Mouse (Mus musculus) ovary, adult 18-20 months (tissue): ENCODE results near the gene Grcc10.
A peak's percentile ranks its signal among the peaks of the same experiment; 100 is the strongest.

Experiments used
- DNase-seq: peaks from one replicate; pipeline ENCODE4 v3.0.0; 2022; ENCODE audit warnings: low spot score, mixed read lengths

Gene Grcc10

GRCm38 (mm10) chr6:124756652-124757350 is 15.6 kb upstream of the Grcc10 start:
- peak; percentile 86 for DNase-seq

DNA sequence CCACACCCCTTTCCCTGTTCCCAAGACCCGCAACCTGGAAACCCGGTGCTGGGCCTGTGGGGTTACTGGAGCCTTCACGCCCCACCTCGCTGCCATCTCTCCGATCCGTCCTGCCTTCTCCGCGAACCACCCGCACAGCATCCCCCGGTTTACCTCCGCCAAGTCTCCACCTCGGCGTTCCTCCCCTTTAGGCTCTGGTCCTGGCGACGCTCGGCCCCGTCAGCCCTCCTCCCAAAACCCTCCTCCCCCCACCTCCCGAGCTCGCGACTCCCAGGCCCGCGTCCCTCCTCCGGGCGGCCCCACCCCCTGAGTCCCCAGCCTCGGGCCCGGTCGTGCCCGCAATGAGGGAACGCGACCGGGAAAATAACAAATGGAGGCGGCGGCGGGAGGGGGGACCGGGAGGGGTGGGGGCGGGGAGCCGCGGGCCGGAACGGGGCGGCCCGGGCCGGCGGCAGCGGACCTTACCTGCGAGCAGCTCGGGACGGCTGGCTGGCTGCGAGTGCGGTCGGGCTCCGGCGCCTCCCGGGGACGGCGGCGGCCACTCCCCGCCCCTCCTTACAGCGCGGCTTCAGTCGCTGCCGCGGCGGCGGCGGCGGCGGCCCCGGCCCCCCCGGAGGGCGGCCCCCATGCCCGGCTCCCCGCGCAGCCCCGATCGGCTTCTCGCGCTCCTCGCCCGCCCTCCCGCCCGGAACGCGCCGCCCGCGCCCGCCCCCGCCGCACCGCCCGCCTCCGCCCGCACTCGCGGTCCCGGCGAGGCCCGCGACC is 14.8 kb upstream of the Grcc10 start, which contains the start of the genes Gm45234 and Atn1:
Gm45234 (minus strand) TSS at position 191 of the 765 bp plus-strand sequence.
Atn1 (minus strand) TSS at position 694 of the 765 bp plus-strand sequence.
- peak; percentile 72 for DNase-seq

DNA sequence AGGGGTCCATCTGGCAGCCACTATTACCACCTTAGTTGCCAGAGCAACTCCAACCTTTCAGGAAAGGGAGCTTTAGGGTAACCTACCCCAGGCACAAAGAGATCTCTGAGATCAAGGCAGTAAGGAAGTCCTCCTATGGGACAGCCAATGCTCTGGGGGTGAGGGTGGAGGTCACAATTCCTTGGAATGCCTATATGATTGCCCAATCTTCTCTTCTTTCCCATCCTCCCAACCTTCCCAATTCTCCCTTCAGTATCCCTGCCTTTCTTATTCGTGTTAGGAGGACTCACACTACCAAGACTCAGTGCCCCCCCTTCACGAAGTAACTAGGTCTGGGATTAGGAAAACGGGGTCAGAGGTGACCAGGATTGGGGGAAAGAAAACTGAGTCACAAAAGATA is 14.1 kb upstream of the Grcc10 start:
- DNase-seq = no peak

DNA sequence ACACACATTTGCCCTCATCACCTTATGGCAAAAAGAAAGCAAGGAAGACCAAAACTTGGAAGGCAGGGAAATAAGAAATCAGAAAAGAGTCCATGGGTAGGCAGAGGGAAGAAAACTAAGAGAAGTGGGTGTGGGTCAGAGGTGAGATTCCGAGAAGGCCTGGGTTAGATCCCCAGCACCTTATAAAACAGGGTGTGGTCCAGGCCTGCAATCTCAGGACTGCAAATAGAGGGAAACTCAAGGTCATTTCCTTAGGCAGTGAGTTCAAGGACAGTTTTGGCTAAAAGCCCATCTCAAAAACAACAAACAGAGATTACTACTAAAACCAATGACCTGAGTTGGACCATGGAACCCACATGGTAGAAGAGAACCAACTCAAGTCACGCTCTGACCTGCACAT is 12.7 kb upstream of the Grcc10 start:
- no peak for DNase-seq

- DNase-seq = no peak
Observed at GRCm38 (mm10) chr6:124750405-124750804, 9.2 kb upstream of the Grcc10 start.

GRCm38 (mm10) chr6:124746654-124747632 is 5.8 kb upstream of the Grcc10 start:
- no peak for DNase-seq

GRCm38 (mm10) chr6:124746296-124746605 is 5.1 kb upstream of the Grcc10 start:
- DNase-seq = peak; percentile 42

DNA sequence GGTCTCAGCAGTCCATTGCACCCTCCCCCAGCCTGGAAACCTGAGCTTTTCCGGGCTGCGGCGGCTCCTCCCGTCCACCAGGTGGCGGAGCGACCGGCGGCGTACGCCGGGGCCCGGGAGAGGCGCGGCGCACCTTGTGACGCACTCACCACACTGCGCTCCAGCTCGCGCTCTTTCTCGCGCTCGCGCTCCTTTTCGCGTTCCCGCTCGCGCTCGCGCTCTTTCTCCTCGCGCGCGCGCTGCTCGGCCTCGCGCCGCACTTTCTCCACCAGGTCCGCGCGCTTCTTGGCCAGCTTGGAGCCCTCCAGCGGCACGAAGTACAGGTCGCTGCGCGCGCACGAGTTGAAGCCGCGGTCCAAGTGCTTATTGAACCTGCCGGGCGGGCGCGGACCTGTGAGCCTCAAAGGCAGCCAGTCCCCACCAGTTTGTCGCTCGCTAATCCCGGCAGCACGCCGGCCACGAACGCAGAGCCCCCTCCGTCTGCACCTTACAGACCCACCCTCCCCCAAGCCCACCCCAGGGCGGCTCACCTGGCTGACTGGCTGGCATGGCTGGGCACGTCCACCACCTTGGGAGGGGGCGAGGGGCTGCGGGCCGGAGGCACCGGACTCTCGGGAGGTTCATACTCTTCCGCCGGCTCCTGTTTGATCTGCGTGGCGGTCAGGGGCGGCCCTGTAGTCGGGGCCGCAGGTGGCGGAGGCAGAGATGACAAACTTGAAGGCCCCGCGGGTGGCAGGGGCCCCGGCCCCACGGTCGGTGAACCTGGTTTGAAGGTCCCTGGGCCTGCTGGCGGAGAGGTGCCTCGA is 4.5 kb upstream of the Grcc10 start:
- DNase-seq = peak; percentile 88

- no peak for DNase-seq
Observed at GRCm38 (mm10) chr6:124744755-124745321, 3.7 kb upstream of the Grcc10 start.

- no peak for DNase-seq
Observed at GRCm38 (mm10) chr6:124743647-124744046, 2.5 kb upstream of the Grcc10 start.

DNA sequence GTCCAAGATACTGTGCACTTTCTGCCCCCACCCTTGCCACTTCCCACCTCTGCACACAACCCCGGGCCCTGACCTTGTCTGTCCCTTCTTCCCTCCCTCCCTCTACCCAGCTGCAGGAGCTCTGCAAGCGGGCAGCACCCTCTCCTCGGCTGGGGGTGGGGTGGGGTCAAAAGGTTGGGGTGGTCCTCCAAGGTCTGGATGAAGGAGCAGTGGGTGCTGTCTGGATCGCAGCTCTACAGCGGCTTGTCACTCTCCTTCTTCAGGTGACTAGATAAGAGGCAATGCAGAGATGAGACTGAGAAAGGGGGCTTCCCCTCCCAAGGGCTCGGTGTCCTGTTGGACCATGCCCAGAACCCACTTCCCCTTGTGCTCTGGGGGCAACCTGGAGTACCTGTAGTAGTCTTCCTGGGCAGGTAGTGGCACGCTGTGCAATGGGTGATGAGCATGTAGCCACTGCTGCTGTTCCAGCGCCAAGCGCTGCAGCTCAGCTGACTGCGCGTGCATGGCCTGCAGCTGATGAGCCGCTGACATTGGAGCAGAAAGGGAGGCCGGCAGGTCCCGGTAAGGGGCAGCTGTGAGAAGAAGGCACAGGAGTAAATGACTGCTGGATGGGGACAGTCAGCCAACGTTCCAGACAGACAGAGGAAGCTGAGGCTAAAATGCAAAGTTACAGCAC is 1.8 kb upstream of the Grcc10 start:
- no peak for DNase-seq

DNA sequence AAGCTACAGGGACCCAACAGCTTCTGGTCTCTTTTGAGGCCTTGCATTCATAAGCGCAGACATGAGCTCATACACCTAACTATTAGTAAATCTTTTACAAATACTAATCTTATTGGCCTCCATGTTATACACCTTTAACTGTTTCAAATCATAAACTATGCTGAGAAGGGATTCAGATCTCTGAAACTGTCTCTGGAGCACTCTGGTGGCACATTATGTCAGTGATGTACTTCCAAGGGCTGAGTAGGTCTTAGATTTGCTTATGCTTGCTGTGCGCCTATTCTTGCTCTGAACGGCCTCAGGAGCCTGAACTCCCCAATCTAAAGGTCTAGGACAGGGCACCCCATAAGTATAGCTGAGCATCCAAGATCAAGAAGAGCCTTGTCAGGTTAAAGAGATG is 668 bp upstream of the Grcc10 start:
- DNase-seq = no peak

DNA sequence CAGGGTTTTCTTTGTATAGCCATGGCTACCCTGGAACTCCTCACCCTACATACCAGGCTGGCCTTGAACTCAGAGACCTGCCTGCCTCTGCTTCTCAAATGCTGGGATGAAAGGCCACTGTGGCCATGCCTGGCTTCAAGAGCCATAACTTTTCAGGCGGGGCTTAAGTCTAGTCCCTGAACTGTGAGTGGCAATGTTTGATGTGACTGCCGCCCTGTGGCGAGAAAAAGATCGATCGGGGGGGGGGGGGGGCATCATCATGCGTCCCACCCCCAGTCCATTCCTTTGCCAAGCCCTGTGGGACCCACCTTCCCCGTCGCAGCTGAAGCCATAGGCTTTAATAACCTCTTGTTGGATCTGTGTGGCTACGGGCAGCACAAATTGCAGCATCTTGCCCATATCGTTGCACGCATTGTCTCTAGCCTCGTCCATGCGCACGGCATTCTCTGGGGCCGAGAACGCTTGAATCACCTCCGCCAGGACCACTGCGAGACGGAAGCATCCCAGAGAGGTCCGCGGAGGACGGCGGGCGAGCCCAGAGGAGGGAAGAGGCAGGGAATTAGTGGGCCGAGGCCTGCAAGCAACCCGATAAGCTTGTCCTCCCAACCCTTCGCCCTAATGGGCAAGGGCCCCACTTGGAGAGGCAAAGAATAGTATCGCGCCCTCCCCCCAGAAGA is 825 bp downstream of the Grcc10 start:
- no peak for DNase-seq

- DNase-seq = no peak
Observed at GRCm38 (mm10) chr6:124739231-124739796, 1.9 kb downstream of the Grcc10 start.

DNA sequence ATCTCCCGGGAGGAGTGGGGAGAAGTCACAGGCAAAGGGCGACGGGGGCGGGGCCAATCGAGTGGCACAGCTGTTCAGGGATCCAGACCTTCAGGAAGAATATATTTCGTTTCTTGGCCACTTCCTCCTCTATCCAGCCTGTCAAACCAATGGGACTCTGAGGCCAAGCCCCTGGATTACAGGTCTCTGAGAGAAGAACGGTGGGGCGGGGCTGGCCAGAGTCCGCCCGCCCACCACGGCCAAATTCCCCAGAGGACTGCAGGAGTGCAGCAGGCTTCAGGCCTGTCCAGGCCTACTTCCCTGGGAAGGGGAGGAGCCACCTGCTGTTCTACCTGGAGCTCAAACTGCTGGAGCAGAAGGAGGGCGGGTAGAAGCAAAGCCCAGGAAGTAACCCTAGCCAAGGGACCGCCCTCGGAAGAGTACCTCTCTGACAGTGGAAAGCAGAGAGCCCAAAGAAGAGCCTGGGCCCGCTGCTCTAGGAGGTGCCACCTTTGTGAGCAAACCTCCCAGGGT is 2.6 kb downstream of the Grcc10 start, which contains the start of gene Ptpn6:
Ptpn6 (minus strand) TSS at position 204 of the 513 bp plus-strand sequence.
- peak; percentile 56 for DNase-seq

GRCm38 (mm10) chr6:124737040-124737439 is 4.1 kb downstream of the Grcc10 start:
- DNase-seq = no peak

DNA sequence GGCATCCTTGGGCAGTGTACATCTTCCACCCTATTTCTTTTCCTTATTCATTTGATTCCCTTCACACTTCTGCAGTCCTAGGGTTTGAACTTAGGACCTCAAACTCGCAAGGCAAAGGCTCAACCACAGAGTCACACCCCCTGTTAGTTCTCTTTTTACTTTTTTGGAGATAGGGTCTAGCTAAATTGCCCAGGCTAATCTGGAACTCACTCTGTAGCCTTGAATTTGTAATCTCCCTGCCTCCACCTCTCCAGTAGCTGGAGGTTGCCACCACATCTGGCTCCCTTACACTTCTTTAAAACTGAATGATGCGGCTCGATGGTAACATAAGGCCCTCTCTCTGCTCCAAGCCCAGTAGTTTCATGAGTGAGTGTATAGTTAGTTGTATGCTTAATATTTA is 6.8 kb downstream of the Grcc10 start:
- DNase-seq = no peak

DNA sequence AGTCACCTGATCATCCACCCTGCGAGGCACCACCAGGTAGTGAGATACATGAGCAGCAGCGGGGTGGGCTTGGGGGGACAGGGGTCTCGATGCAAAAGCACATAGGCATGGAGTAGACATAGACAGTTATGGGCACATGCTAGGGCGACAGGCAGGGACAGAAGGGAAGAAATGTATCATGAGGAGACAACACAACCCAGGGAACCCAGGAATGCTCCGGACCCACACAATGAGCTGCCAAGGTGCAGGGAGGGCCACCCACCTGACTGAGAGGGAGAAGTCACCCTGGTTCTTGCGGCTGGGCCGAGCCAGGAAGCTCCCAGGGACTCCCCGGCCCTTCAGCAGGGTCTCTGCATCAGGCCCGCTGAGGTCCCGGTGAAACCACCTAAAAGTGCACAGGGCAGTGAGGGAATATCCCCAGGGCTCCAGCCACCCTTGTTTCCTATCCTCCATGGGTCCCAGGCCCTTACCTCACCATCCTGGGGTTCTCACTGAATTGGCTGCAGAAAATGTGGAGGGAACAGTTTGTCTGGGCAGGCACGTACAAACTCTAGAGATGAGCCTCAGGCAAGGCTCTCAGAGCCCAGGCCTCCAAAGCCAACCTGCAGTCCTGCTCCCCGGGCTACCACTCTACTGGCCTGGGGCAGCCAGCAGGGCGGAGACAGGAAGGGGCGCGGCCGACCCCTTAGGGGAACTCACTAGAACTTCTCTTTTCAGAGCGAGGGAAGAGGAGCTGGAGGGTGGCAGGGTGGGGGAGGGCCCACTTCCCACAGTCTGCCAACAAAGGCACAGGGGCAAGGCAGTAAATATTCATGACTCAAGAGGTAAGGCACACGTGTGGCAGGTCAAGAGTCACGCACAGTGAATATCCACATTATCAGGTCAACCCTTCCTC is 8.5 kb downstream of the Grcc10 start:
- DNase-seq = no peak
